Mouse (Mus musculus): ENCODE results near the gene Prss44. TPM values are rescaled to one million over a fixed set of nuclear protein-coding genes. Genes with fewer than 3 reads are reported as not detected.
A peak's percentile ranks its signal among the peaks of the same experiment; 100 is the strongest.

Gene Prss44
- polyA plus RNA-seq, 1 experiment from 2014 or later = not detected

GRCm38 (mm10) chr9:110825426-110825825 is 11.6 kb downstream of the Prss44 start:
- no peak for ATAC-seq (replicated peaks; ENCODE audit: low FRiP score, low read depth)
- 79% methylated on average over 4 of the region's 4 CpGs for WGBS
- no peaks in the 10 kb centered on the region for H3K4me1 ChIP-seq (replicated peaks; ENCODE audit: insufficient read depth, low read length)

DNA sequence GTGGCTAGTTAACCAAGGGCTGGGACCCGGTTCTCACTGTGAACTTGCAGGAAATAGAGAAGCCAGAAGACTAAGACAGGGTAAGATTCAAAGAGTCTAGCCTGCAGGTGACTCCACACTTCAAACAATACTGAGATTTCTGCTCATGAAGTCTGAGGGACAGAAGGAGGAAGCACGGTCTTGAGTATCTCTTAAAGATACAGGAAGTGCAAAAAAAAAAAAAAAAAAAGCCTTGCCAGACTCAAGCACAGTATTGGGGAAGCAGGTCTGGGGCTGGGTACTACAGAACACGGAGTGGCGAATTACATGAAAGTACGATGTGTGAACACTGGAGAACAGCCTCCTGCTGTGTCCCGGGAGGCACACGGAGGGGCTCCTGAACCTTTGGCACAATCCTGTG is 12.0 kb downstream of the Prss44 start:
- H3K27ac ChIP-seq = no peak overlapping the region
- DNase-seq (ENCODE audit: low spot score) (no peak), ATAC-seq (replicated peaks; ENCODE audit: low FRiP score, low read depth) (no peak)
- H3K4me2 ChIP-seq (ENCODE audit: low read length) = no peak overlapping the region
- H3K4me3 ChIP-seq (replicated peaks; ENCODE audit: low read depth, low read length) = no peak overlapping the region
- H3K9ac ChIP-seq (ENCODE audit: low read depth, low read length) = no peak overlapping the region
- no peaks in the 10 kb centered on the region for H3K9me3 ChIP-seq (replicated peaks; ENCODE audit: low read length)
- TF ChIP-seq CTCF (IDR thresholded peaks at IDR 0.05; ENCODE audit: low read depth) = no peak
- 75% methylated on average over 7 of the region's 7 CpGs for WGBS
- H3K4me1 ChIP-seq (replicated peaks; ENCODE audit: insufficient read depth, low read length) = no peaks in the 10 kb centered on the region
- no peaks in the 10 kb centered on the region for H3K27me3 ChIP-seq (ENCODE audit: insufficient read depth, low read length)
- H3K36me3 ChIP-seq (ENCODE audit: insufficient read depth, low read length) = no peaks in the 10 kb centered on the region

More at GRCm38 (mm10) chr9:110825426-110825825, 11.6 kb downstream of the Prss44 start:
- no peak for DNase-seq (ENCODE audit: low spot score)
- Histone ChIP-seq H3K27ac (no peak overlapping the region), H3K4me2 (ENCODE audit: low read length) (no peak overlapping the region), H3K27me3 (ENCODE audit: insufficient read depth, low read length) (no peaks in the 10 kb centered on the region), H3K9ac (ENCODE audit: low read depth, low read length) (no peak overlapping the region), H3K4me3 (replicated peaks; ENCODE audit: low read depth, low read length) (no peak overlapping the region), H3K9me3 (replicated peaks; ENCODE audit: low read length) (no peaks in the 10 kb centered on the region), H3K36me3 (ENCODE audit: insufficient read depth, low read length) (no peaks in the 10 kb centered on the region)
- TF ChIP-seq CTCF (IDR thresholded peaks at IDR 0.05; ENCODE audit: low read depth) = no peak

- Histone ChIP-seq H3K4me2 (ENCODE audit: low read length) (no peak within 1 kb of the TSS), H3K27ac (no peak within 1 kb of the TSS), H3K9ac (ENCODE audit: low read depth, low read length) (no peak within 1 kb of the TSS), H3K9me3 (replicated peaks; ENCODE audit: low read length) (no peaks in the 10 kb centered on the region), H3K4me1 (replicated peaks; ENCODE audit: insufficient read depth, low read length) (no peaks in the 10 kb centered on the region), H3K36me3 (ENCODE audit: insufficient read depth, low read length) (no peaks in the 10 kb centered on the region), H3K27me3 (ENCODE audit: insufficient read depth, low read length) (no peaks in the 10 kb centered on the region), H3K4me3 (replicated peaks; ENCODE audit: low read depth, low read length) (no peak within 1 kb of the TSS)
- TF ChIP-seq CTCF (IDR thresholded peaks at IDR 0.05; ENCODE audit: low read depth) = no peak
- DNase-seq (ENCODE audit: low spot score) (no peak), ATAC-seq (replicated peaks; ENCODE audit: low FRiP score, low read depth) (no peak)
- 71% methylated on average over 3 of the region's 3 CpGs for WGBS
These were observed 12.6 kb downstream of the Prss44 start, which contains the start of gene Prss43 for GRCm38 (mm10) chr9:110826390-110826789. Gene Prss43 (plus strand): TSS chr9:110826690.

- 69% methylated on average over 5 of the region's 5 CpGs for WGBS
- Histone ChIP-seq H3K27me3 (ENCODE audit: insufficient read depth, low read length) (no peaks in the 10 kb centered on the region), H3K9ac (ENCODE audit: low read depth, low read length) (no peak overlapping the region), H3K4me3 (replicated peaks; ENCODE audit: low read depth, low read length) (no peak overlapping the region), H3K27ac (no peak overlapping the region), H3K36me3 (ENCODE audit: insufficient read depth, low read length) (no peaks in the 10 kb centered on the region), H3K4me1 (replicated peaks; ENCODE audit: insufficient read depth, low read length) (no peaks in the 10 kb centered on the region), H3K4me2 (ENCODE audit: low read length) (no peak overlapping the region), H3K9me3 (replicated peaks; ENCODE audit: low read length) (no peaks in the 10 kb centered on the region)
- no peak for TF ChIP-seq CTCF (IDR thresholded peaks at IDR 0.05; ENCODE audit: low read depth)
- DNase-seq (ENCODE audit: low spot score) (no peak), ATAC-seq (replicated peaks; ENCODE audit: low FRiP score, low read depth) (no peak)
These were observed 19.2 kb downstream of the Prss44 start for GRCm38 (mm10) chr9:110833021-110833420.

DNA sequence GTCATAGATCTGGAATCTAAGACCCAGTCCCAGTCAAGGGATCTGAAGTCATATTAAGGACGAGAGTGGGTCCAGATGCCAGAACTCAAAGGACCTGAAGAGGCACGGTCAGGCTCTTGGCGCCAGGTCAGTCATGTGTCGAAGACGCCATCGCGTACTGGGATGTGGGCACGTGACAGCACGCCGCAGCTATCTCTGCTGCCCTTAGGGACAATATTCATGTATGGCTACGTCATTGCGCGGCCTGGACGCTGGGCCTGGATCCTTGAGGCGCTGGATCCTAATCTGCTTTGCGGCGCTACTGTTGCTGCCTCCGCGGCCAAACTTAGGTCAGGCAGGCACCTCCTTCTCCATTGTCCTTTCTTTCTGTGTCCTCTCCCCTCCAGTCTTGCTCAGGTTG is 20.6 kb downstream of the Prss44 start, which contains the start of gene Prss45:
Prss45 (plus strand) TSS at position 178 of the 400 bp plus-strand sequence.
- ATAC-seq (replicated peaks; ENCODE audit: low FRiP score, low read depth) (no peak), DNase-seq (ENCODE audit: low spot score) (no peak)
- H3K4me2 ChIP-seq (ENCODE audit: low read length) = 0 out of 2 replicates have a peak within 1 kb of the TSS, but pooled peaks have one; percentile 15
- no peak within 1 kb of the TSS for H3K4me3 ChIP-seq (replicated peaks; ENCODE audit: low read depth, low read length)
- TF ChIP-seq CTCF (IDR thresholded peaks at IDR 0.05; ENCODE audit: low read depth) = no peak
- H3K36me3 ChIP-seq (ENCODE audit: insufficient read depth, low read length) = no peaks in the 10 kb centered on the region
- 84% methylated on average over 19 of the region's 19 CpGs for WGBS
- no peaks in the 10 kb centered on the region for H3K4me1 ChIP-seq (replicated peaks; ENCODE audit: insufficient read depth, low read length)
- H3K27ac ChIP-seq = no peak within 1 kb of the TSS
- H3K9me3 ChIP-seq (replicated peaks; ENCODE audit: low read length) = no peaks in the 10 kb centered on the region
- no peak within 1 kb of the TSS for H3K9ac ChIP-seq (ENCODE audit: low read depth, low read length)
- H3K27me3 ChIP-seq (ENCODE audit: insufficient read depth, low read length) = no peaks in the 10 kb centered on the region

DNA sequence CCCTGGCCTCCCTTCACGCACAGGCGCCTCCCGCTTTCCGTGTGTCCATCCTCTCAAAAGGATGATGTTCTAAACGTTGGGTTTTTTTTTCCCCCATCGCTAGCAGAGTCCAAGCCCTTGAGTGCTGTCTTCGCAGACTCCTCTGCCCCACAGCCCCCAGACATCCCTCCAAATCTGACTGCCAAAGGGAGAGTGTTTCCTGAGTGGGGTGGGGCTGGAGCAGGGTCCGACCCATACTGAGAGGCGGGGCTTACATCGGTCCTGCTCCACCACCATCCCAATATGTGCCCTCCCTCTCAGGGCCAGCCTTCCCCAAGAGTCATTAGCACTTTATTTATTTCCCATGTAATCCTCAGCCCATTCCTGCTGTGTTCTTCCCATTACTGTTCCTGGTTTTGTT is 21.2 kb downstream of the Prss44 start:
- 0 out of 2 replicates have a peak overlapping the region, but pooled peaks have one; percentile 15 for H3K4me2 ChIP-seq (ENCODE audit: low read length)
- no peak overlapping the region for H3K9ac ChIP-seq (ENCODE audit: low read depth, low read length)
- H3K4me3 ChIP-seq (replicated peaks; ENCODE audit: low read depth, low read length) = no peak overlapping the region
- WGBS = 41% methylated on average over 10 of the region's 10 CpGs
- no peaks in the 10 kb centered on the region for H3K4me1 ChIP-seq (replicated peaks; ENCODE audit: insufficient read depth, low read length)
- no peak overlapping the region for H3K27ac ChIP-seq
- H3K9me3 ChIP-seq (replicated peaks; ENCODE audit: low read length) = no peaks in the 10 kb centered on the region
- no peak for DNase-seq (ENCODE audit: low spot score)
- no peaks in the 10 kb centered on the region for H3K36me3 ChIP-seq (ENCODE audit: insufficient read depth, low read length)
- H3K27me3 ChIP-seq (ENCODE audit: insufficient read depth, low read length) = no peaks in the 10 kb centered on the region
- no peak for TF ChIP-seq CTCF (IDR thresholded peaks at IDR 0.05; ENCODE audit: low read depth)
- no peak for ATAC-seq (replicated peaks; ENCODE audit: low FRiP score, low read depth)

- Histone ChIP-seq H3K27me3 (ENCODE audit: insufficient read depth, low read length) (no peaks in the 10 kb centered on the region), H3K4me1 (replicated peaks; ENCODE audit: insufficient read depth, low read length) (no peaks in the 10 kb centered on the region), H3K4me3 (replicated peaks; ENCODE audit: low read depth, low read length) (no peak overlapping the region), H3K9me3 (replicated peaks; ENCODE audit: low read length) (no peaks in the 10 kb centered on the region), H3K36me3 (ENCODE audit: insufficient read depth, low read length) (no peaks in the 10 kb centered on the region), H3K4me2 (ENCODE audit: low read length) (no peak overlapping the region), H3K27ac (no peak overlapping the region), H3K9ac (ENCODE audit: low read depth, low read length) (no peak overlapping the region)
- 61% methylated on average over 2 of the region's 2 CpGs for WGBS
- TF ChIP-seq CTCF (IDR thresholded peaks at IDR 0.05; ENCODE audit: low read depth) = no peak
- no peak for ATAC-seq (replicated peaks; ENCODE audit: low FRiP score, low read depth)
- DNase-seq (ENCODE audit: low spot score) = no peak
These were observed 22.3 kb downstream of the Prss44 start for GRCm38 (mm10) chr9:110836112-110836511.
